Mouse (Mus musculus): ENCODE measurements around the gene Apol8. TPM values are rescaled to one million over a fixed set of nuclear protein-coding genes. Genes with fewer than 3 reads are reported as not detected.

Gene Apol8
- total and polyA plus RNA-seq, 2 experiments from 2014 or later = 0.50 to 0.84 TPM

DNA sequence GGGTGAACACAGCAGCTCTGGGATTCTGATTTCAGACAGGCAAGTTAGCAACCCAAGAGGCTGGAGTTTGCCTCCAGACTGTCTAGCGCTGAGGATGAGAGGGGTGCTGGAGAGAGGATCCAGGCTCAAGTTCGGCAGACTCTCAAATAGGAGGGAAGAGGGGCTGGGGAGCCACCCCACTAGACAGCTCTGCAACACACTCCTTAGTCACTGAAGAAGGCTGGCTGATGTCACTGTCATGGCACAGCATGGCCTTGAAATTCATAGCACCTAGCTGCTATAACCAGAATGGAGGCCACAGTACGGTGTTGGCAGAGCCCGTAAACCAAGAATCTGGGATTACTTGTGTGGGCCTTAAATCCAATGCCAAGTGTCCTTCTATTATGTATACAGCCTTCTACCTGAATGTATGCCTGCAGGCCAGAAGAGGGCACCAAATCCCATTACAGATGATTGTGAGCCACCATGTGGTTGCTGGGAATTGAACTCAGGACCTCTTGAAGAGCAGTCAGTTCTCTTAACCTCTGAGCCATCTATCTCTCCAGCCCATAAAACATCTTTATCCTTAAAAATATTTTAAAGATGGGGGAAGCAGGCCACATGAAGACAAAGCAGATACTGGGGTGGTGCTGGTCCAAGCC, 903 bp upstream of the Apol8 start:
- no peak for ATAC-seq
- Histone ChIP-seq H3K27ac (no peak overlapping the region), H3K36me3 (ENCODE audit: insufficient read depth, low read length) (peaks cover 17% of the 10 kb centered on the region; the same call in 1 of the 2 replicates), H3K4me3 (ENCODE audit: low read length) (no peak overlapping the region), H3K27me3 (ENCODE audit: insufficient read depth, low read length) (no peaks in the 10 kb centered on the region), H3K9ac (replicated peaks; ENCODE audit: low read length) (no peak overlapping the region), H3K4me2 (ENCODE audit: low read depth, low read length) (no peak overlapping the region), H3K4me1 (ENCODE audit: insufficient read depth, low read length) (no peaks in the 10 kb centered on the region), H3K9me3 (ENCODE audit: low read length) (no peaks in the 10 kb centered on the region)
- TF ChIP-seq CTCF (IDR thresholded peaks at IDR 0.05; ENCODE audit: low read depth) = peak; percentile 39
- WGBS = 89% methylated on average over 4 of the region's 4 CpGs
- DNase-seq (ENCODE audit: low spot score) = no peak

DNA sequence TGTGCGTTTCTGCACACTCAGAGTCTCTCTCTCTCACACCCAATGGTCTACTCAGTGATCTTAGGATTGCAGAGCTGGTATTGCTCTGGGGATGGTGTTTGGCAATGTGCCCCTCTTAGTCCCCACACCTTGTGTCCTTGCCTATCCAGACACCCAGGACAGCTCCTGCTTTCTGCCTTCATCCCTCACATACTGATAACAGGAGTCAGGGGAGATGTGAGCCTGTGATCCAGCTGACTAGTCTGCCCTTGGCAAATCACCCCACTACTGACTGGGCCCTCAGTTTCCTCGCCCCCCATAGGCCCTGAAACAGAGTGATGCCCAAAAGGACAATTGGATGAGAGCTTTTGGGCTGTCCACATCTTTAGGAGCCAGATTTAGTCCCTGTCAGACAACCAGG, 722 bp downstream of the Apol8 start:
- no peaks in the 10 kb centered on the region for H3K9me3 ChIP-seq (ENCODE audit: low read length)
- no peak overlapping the region for H3K27ac ChIP-seq
- no peaks in the 10 kb centered on the region for H3K4me1 ChIP-seq (ENCODE audit: insufficient read depth, low read length)
- H3K36me3 ChIP-seq (ENCODE audit: insufficient read depth, low read length) = 0 out of 2 replicates have a peak, but pooled peaks cover 4% of the 10 kb centered on the region
- DNase-seq (ENCODE audit: low spot score) = no peak
- no peak overlapping the region for H3K4me3 ChIP-seq (ENCODE audit: low read length)
- 63% methylated on average over 2 of the region's 2 CpGs for WGBS
- no peak for ATAC-seq
- no peak for TF ChIP-seq CTCF (IDR thresholded peaks at IDR 0.05; ENCODE audit: low read depth)
- H3K4me2 ChIP-seq (ENCODE audit: low read depth, low read length) = no peak overlapping the region
- H3K9ac ChIP-seq (replicated peaks; ENCODE audit: low read length) = no peak overlapping the region
- H3K27me3 ChIP-seq (ENCODE audit: insufficient read depth, low read length) = no peaks in the 10 kb centered on the region

DNA sequence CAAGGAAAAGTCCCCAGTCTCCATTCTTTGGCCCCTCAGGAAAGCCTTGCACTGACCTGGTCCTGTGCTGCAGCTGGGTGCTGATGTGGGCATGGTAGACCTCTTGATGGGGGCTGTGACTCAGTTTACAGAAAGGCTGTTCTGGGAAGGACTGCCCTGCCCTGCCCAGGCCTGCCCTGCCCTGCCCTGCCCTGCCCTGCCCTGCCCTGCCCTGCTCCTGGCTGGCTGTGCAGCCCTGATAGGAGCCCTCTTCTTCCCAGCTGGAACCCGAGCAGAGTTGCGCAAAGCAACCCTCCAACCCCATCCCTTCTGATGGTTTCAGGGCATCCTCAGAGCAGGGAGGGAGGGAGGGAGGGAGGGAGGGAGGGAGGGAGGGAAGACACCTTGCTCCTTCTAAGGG, 1.7 kb downstream of the Apol8 start:
- TF ChIP-seq CTCF (IDR thresholded peaks at IDR 0.05; ENCODE audit: low read depth) = no peak
- ATAC-seq (no peak), DNase-seq (ENCODE audit: low spot score) (no peak)

DNA sequence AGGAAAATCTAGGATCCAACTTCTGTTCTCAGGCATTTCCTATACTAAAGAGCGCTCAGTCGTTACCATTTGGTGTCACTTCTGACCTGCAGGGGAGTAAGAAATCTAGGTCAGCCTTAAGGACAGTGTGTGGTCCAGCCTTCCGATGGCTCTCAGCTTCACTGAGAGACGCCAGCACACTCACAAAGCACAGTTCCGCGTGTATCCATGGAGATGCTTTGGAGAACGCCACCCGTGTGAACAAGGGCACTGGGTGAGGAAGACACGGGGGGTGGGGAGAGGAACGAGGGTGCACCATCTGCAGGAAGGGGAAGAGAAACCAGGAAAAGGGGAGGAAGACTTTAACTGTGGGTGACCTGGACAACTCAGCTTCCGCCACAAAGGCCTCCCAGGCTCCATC, 4.4 kb downstream of the Apol8 start:
- DNase-seq (ENCODE audit: low spot score) (peak; percentile 53), ATAC-seq (peak; percentile 68; the same call in 1 of the 2 replicates)
- Histone ChIP-seq H3K36me3 (ENCODE audit: insufficient read depth, low read length) (no peaks in the 10 kb centered on the region), H3K4me1 (ENCODE audit: insufficient read depth, low read length) (no peaks in the 10 kb centered on the region), H3K27ac (no peak overlapping the region), H3K9ac (replicated peaks; ENCODE audit: low read length) (no peak overlapping the region), H3K4me3 (ENCODE audit: low read length) (no peak overlapping the region), H3K4me2 (ENCODE audit: low read depth, low read length) (no peak overlapping the region), H3K9me3 (ENCODE audit: low read length) (no peaks in the 10 kb centered on the region), H3K27me3 (ENCODE audit: insufficient read depth, low read length) (no peaks in the 10 kb centered on the region)
- TF ChIP-seq CTCF (IDR thresholded peaks at IDR 0.05; ENCODE audit: low read depth) = no peak
- WGBS = 39% methylated on average over 11 of the region's 11 CpGs

More for the DNA sequence above, 1.7 kb downstream of the Apol8 start:
- Histone ChIP-seq H3K4me2 (ENCODE audit: low read depth, low read length) (no peak overlapping the region), H3K9me3 (ENCODE audit: low read length) (no peaks in the 10 kb centered on the region), H3K27me3 (ENCODE audit: insufficient read depth, low read length) (no peaks in the 10 kb centered on the region), H3K4me1 (ENCODE audit: insufficient read depth, low read length) (no peaks in the 10 kb centered on the region), H3K27ac (no peak overlapping the region), H3K9ac (replicated peaks; ENCODE audit: low read length) (no peak overlapping the region), H3K36me3 (ENCODE audit: insufficient read depth, low read length) (no peaks in the 10 kb centered on the region), H3K4me3 (ENCODE audit: low read length) (no peak overlapping the region)
- WGBS = 33% methylated on average over 1 of the region's 2 CpGs

DNA sequence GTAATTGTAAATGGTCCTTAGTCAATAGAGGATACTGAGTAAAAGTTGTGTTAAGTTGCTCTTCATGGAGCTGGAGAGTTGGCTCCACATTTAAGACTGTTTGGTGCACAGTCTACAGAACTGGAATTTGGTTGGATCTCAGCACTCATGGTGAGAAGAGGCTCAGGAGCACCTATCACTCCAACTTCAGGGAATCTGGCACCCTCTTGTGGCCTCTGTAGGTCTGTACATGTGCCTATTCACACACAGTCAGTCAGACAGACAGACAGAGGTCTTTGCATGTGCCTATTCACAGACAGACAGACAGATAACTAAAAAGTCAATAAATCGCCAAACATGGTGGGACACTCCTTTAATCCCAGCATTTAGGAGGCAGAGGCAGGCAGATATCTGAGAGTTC, 6.3 kb downstream of the Apol8 start:
- Histone ChIP-seq H3K36me3 (ENCODE audit: insufficient read depth, low read length) (no peaks in the 10 kb centered on the region), H3K9ac (replicated peaks; ENCODE audit: low read length) (no peak overlapping the region), H3K4me1 (ENCODE audit: insufficient read depth, low read length) (no peaks in the 10 kb centered on the region), H3K27ac (no peak overlapping the region), H3K4me2 (ENCODE audit: low read depth, low read length) (no peak overlapping the region), H3K4me3 (ENCODE audit: low read length) (no peak overlapping the region), H3K9me3 (ENCODE audit: low read length) (no peaks in the 10 kb centered on the region), H3K27me3 (ENCODE audit: insufficient read depth, low read length) (no peaks in the 10 kb centered on the region)
- DNase-seq (ENCODE audit: low spot score) (peak; percentile 59), ATAC-seq (no peak)
- TF ChIP-seq CTCF (IDR thresholded peaks at IDR 0.05; ENCODE audit: low read depth) = peak; percentile 74
- 43% methylated on average over 1 of the region's 1 CpGs for WGBS

DNA sequence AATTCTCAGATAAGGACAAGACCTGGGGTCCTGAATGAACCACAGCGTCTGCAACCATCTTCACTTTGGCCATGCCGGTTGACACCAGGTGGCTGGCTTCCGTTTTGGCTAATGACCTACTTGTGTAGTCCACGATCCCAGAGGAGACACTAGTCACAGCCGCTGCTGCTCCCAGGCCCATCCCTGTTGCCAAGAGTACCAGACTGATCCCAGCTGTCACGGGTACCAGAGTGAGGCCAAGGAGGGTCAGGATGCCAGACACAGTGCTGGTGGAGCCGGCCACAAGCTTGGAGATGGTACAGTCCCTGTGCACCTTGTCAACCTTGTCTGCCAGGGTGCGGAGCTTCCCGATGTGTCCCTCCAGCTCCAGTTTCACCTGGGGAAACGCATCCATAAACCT, 7.1 kb downstream of the Apol8 start:
- DNase-seq (ENCODE audit: low spot score) = peak; percentile 61
- H3K9me3 ChIP-seq (ENCODE audit: low read length) = no peaks in the 10 kb centered on the region
- H3K9ac ChIP-seq (replicated peaks; ENCODE audit: low read length) = no peak overlapping the region
- ATAC-seq = peak; percentile 64
- no peaks in the 10 kb centered on the region for H3K36me3 ChIP-seq (ENCODE audit: insufficient read depth, low read length)
- no peaks in the 10 kb centered on the region for H3K4me1 ChIP-seq (ENCODE audit: insufficient read depth, low read length)
- no peak overlapping the region for H3K4me2 ChIP-seq (ENCODE audit: low read depth, low read length)
- TF ChIP-seq CTCF (IDR thresholded peaks at IDR 0.05; ENCODE audit: low read depth) = no peak
- 77% methylated on average over 10 of the region's 10 CpGs for WGBS
- H3K27ac ChIP-seq = no peak overlapping the region
- H3K4me3 ChIP-seq (ENCODE audit: low read length) = no peak overlapping the region
- no peaks in the 10 kb centered on the region for H3K27me3 ChIP-seq (ENCODE audit: insufficient read depth, low read length)

DNA sequence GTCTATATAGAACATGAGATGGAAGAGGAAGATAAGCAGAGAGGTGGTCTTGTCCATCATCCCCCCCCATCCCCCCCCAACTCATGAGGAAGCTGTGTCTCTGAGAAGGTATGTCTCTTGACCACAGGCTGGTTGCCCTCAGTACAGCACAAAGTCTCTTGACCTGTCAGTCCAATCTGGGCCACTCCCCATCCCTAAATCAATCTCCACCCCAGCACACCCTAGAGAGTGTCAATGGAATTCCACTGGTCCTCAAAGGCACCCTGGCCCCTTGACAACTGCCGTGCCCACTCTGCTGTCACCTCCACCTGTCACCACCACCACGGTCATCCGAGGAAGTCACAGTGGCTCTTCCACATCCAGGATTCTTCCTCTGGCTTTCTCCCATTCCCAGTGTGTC, 8.4 kb downstream of the Apol8 start:
- no peaks in the 10 kb centered on the region for H3K4me1 ChIP-seq (ENCODE audit: insufficient read depth, low read length)
- H3K9me3 ChIP-seq (ENCODE audit: low read length) = no peaks in the 10 kb centered on the region
- no peak for TF ChIP-seq CTCF (IDR thresholded peaks at IDR 0.05; ENCODE audit: low read depth)
- H3K27me3 ChIP-seq (ENCODE audit: insufficient read depth, low read length) = no peaks in the 10 kb centered on the region
- no peak overlapping the region for H3K9ac ChIP-seq (replicated peaks; ENCODE audit: low read length)
- H3K4me3 ChIP-seq (ENCODE audit: low read length) = no peak overlapping the region
- no peaks in the 10 kb centered on the region for H3K36me3 ChIP-seq (ENCODE audit: insufficient read depth, low read length)
- H3K4me2 ChIP-seq (ENCODE audit: low read depth, low read length) = no peak overlapping the region
- 94% methylated on average over 3 of the region's 3 CpGs for WGBS
- ATAC-seq (no peak), DNase-seq (ENCODE audit: low spot score) (no peak)
- H3K27ac ChIP-seq = no peak overlapping the region

Measured in hindbrain, postnatal 0 days (tissue).